Mouse (Mus musculus): Measurements from ENCODE around the gene Pgf. TPM values are rescaled to one million over a fixed set of nuclear protein-coding genes. Genes with fewer than 3 reads are reported as not detected.

Pgf gene
- polyA plus RNA-seq, 1 experiment from 2014 or later, result 9.0 TPM

DNA sequence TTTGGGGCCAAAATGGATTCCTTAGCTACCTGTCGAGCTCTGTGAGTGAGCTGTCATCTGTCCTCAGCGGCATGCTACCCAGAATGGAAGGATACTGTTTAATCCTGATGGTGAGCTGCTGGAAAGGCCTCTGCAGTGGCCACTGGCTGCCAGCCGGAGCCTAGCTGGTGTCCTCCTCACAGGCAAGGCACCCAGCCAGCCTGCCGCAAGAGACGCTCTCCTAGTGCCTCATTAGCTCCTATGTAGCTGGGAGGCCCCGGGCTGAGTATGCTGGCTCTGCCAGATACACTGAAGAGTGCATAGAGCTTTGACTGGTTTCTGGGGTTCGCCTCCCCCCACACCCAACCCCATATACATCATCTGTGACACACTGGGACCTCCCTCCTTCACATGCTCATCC, 3.6 kb downstream of the Pgf start:
- Histone ChIP-seq H3K36me3 (ENCODE audit: control insufficient read depth, insufficient read depth, low read length) (no peaks in the 10 kb centered on the region), H3K4me2 (peak overlapping the region; percentile 4; the same call in 1 of the 2 replicates), H3K4me3 (ENCODE audit: low read depth, low read length) (no peak overlapping the region), H3K9ac (ENCODE audit: low read depth, low read length) (no peak overlapping the region), H3K9me3 (replicated peaks; ENCODE audit: control insufficient read depth, low read length) (no peaks in the 10 kb centered on the region), H3K27me3 (ENCODE audit: control insufficient read depth, insufficient read depth, low read length) (no peaks in the 10 kb centered on the region), H3K27ac (ENCODE audit: low read depth, low read length) (no peak overlapping the region), H3K4me1 (ENCODE audit: control insufficient read depth, insufficient read depth, low read length) (peaks cover 42% of the 10 kb centered on the region)
- whole genome bisulfite sequencing (ENCODE audit: insufficient replicate concordance), result 66% methylated on average over 7 of the region's 7 CpGs
- no peak for ATAC-seq (replicated peaks; ENCODE audit: insufficient number of reproducible peaks, low FRiP score, low TSS enrichment)

DNA sequence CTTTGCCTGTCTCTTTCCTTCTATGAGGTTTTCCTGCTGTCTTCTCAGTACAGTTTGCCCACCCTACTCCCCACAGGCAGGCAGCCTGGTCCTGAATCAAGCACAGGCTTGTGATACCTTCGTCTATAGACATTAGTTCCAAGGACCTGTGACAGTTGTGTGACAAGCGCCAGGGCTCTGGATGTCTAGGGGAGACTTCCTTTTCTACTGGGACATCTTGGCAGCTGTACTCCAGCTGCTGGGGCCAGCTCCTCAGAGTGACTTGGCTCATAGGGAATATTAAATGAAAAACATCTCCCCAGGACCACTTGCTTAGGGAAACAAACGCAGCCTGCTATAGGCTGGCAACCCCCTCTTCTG, 6.7 kb downstream of the Pgf start:
- WGBS (ENCODE audit: insufficient replicate concordance), result 68% methylated on average over 3 of the region's 3 CpGs

DNA sequence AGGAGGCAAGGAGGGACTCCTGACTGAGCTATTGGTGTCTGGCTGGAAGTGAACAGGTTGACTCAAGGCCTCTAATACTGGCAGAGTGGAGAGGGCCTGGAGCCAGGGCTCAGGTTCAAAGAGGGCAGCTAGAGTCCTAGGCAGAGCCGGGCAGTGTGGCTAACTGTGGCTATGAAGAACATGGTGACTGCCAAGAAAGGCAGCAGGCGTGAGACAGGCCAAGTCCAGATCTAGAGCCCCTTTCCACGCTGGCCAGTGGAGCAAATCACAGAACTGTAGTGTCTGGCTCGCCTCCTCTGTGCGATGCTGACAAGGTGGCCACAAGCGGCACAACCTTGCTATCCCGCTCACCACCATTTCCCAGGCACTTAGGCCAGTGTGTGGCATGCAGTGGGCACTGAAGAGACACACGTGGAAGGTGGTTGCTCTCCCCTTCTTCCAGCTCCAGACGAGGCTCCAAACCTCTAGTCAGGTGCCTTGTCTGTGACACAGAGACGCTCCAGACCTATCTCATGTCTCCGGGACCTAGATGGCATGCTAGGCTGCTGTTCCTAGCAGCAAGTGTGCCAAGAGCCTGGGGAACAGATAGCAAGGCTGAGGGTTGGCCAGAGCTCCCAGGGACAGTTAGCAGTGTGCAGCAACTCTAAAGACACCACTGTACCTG, 7.2 kb downstream of the Pgf start:
- Histone ChIP-seq H3K9me3 (replicated peaks; ENCODE audit: control insufficient read depth, low read length) (no peaks in the 10 kb centered on the region), H3K27ac (ENCODE audit: low read depth, low read length) (no peak overlapping the region), H3K4me1 (ENCODE audit: control insufficient read depth, insufficient read depth, low read length) (peaks cover 18% of the 10 kb centered on the region), H3K36me3 (ENCODE audit: control insufficient read depth, insufficient read depth, low read length) (no peaks in the 10 kb centered on the region), H3K9ac (ENCODE audit: low read depth, low read length) (no peak overlapping the region), H3K4me3 (ENCODE audit: low read depth, low read length) (no peak overlapping the region), H3K4me2 (no peak overlapping the region), H3K27me3 (ENCODE audit: control insufficient read depth, insufficient read depth, low read length) (no peaks in the 10 kb centered on the region)
- ATAC-seq (replicated peaks; ENCODE audit: insufficient number of reproducible peaks, low FRiP score, low TSS enrichment), result no peak
- 74% methylated on average over 11 of the region's 11 CpGs for whole genome bisulfite sequencing (ENCODE audit: insufficient replicate concordance)

More for the DNA sequence above, 6.7 kb downstream of the Pgf start:
- Histone ChIP-seq H3K27me3 (ENCODE audit: control insufficient read depth, insufficient read depth, low read length) (no peaks in the 10 kb centered on the region), H3K9ac (ENCODE audit: low read depth, low read length) (no peak overlapping the region), H3K27ac (ENCODE audit: low read depth, low read length) (no peak overlapping the region), H3K4me3 (ENCODE audit: low read depth, low read length) (no peak overlapping the region), H3K9me3 (replicated peaks; ENCODE audit: control insufficient read depth, low read length) (no peaks in the 10 kb centered on the region), H3K36me3 (ENCODE audit: control insufficient read depth, insufficient read depth, low read length) (no peaks in the 10 kb centered on the region), H3K4me1 (ENCODE audit: control insufficient read depth, insufficient read depth, low read length) (peaks cover 23% of the 10 kb centered on the region), H3K4me2 (no peak overlapping the region)
- no peak for ATAC-seq (replicated peaks; ENCODE audit: insufficient number of reproducible peaks, low FRiP score, low TSS enrichment)

DNA sequence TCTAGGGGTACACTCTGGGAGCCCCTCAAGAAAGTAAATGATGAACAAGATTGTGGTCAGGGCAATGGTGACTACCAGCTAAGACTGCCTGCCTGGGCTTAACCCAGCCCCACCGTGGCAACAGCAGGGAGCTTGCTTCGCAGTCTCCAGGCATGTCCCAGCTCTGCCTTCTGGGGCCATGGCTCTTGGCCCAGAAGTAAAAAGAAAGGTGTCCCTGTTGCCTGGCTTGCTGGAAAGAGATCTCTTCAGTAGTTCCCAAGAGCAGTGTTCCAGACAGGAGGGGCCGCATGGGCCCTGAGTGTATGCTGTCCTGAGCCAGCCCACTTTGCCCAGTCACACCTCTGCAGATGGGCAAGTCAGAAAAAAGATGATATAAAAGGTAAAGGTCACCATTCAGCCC, 7.7 kb downstream of the Pgf start:
- peaks cover 13% of the 10 kb centered on the region; the same call in 1 of the 2 replicates for H3K4me1 ChIP-seq (ENCODE audit: control insufficient read depth, insufficient read depth, low read length)
- no peak for ATAC-seq (replicated peaks; ENCODE audit: insufficient number of reproducible peaks, low FRiP score, low TSS enrichment)
- H3K9me3 ChIP-seq (replicated peaks; ENCODE audit: control insufficient read depth, low read length), result no peaks in the 10 kb centered on the region
- H3K36me3 ChIP-seq (ENCODE audit: control insufficient read depth, insufficient read depth, low read length), result no peaks in the 10 kb centered on the region
- H3K4me2 ChIP-seq, result peak overlapping the region; percentile 48; the same call in 1 of the 2 replicates
- 58% methylated on average over 3 of the region's 3 CpGs for WGBS (ENCODE audit: insufficient replicate concordance)
- no peaks in the 10 kb centered on the region for H3K27me3 ChIP-seq (ENCODE audit: control insufficient read depth, insufficient read depth, low read length)
- H3K4me3 ChIP-seq (ENCODE audit: low read depth, low read length), result no peak overlapping the region
- H3K9ac ChIP-seq (ENCODE audit: low read depth, low read length), result peak overlapping the region; percentile 24; the same call in 1 of the 2 replicates
- no peak overlapping the region for H3K27ac ChIP-seq (ENCODE audit: low read depth, low read length)

DNA sequence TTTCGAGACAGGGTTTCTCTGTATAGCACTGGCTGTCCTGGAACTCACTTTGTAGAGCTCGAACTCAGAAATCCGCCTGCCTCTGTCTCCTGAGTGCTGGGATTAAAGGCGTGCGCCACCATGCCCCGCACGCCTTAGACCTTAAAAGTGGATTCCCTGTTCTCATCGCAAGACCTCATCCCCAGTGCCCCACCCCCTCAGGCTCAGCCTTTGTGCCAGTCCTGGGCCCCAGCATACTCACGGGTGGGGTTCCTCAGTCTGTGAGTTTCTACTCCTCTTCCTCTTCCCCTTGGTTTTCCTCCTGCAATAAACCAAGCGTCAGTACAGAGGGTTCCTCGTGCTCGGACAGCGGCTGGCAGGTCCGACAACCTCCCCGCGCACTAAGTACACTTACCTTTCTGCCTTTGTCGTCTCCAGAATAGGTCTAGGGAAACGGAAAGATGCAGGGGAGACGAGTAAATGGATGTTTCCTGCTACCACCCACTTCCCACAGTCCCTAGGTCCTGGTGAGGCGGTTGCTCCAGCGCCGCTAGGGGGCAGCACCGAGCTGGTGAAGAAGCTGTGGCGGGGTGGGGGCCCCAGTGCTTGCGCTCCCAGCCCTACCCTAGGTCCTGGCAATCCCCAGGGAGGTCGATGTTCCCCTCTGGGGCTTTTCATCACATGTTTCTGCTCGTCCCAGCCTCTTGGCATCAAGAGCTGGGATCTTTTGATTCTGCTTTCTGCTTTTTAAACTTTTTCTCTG, 8.3 kb downstream of the Pgf start:
- peaks cover 10% of the 10 kb centered on the region; the same call in 1 of the 2 replicates for H3K4me1 ChIP-seq (ENCODE audit: control insufficient read depth, insufficient read depth, low read length)
- H3K9me3 ChIP-seq (replicated peaks; ENCODE audit: control insufficient read depth, low read length), result no peaks in the 10 kb centered on the region
- H3K9ac ChIP-seq (ENCODE audit: low read depth, low read length), result peak overlapping the region; percentile 24; the same call in 1 of the 2 replicates
- 25% methylated on average over 27 of the region's 27 CpGs for WGBS (ENCODE audit: insufficient replicate concordance)
- H3K4me2 ChIP-seq, result peak overlapping the region; percentile 48
- ATAC-seq (replicated peaks; ENCODE audit: insufficient number of reproducible peaks, low FRiP score, low TSS enrichment), result no peak
- H3K4me3 ChIP-seq (ENCODE audit: low read depth, low read length), result no peak overlapping the region
- H3K27ac ChIP-seq (ENCODE audit: low read depth, low read length), result no peak overlapping the region
- H3K27me3 ChIP-seq (ENCODE audit: control insufficient read depth, insufficient read depth, low read length), result no peaks in the 10 kb centered on the region
- no peaks in the 10 kb centered on the region for H3K36me3 ChIP-seq (ENCODE audit: control insufficient read depth, insufficient read depth, low read length)

DNA sequence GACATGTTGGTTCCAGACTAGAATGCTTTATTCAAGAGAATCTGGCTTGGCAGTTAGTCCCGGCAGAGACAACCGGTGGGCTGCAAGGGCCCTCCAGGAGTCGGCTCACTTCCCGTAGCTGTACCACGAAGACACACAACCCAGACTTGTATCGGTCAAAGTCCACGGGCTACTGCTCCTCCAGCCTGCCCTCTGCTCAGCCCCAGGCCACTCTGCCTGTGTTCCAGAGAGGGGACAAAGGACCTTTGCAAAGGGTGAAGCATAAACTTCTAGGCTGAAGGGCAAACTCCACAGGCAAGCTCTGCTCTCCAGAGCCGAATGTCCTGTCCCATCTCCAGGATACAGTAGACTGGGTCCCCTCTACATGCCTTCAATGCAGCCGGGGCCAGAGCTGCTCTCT, 11.0 kb downstream of the Pgf start:
- Histone ChIP-seq H3K4me2 (no peak overlapping the region), H3K9ac (ENCODE audit: low read depth, low read length) (no peak overlapping the region), H3K9me3 (replicated peaks; ENCODE audit: control insufficient read depth, low read length) (no peaks in the 10 kb centered on the region), H3K4me3 (ENCODE audit: low read depth, low read length) (no peak overlapping the region), H3K4me1 (ENCODE audit: control insufficient read depth, insufficient read depth, low read length) (no peaks in the 10 kb centered on the region), H3K27ac (ENCODE audit: low read depth, low read length) (no peak overlapping the region), H3K36me3 (ENCODE audit: control insufficient read depth, insufficient read depth, low read length) (no peaks in the 10 kb centered on the region), H3K27me3 (ENCODE audit: control insufficient read depth, insufficient read depth, low read length) (no peaks in the 10 kb centered on the region)
- ATAC-seq (replicated peaks; ENCODE audit: insufficient number of reproducible peaks, low FRiP score, low TSS enrichment), result no peak
- WGBS (ENCODE audit: insufficient replicate concordance), result 88% methylated on average over 9 of the region's 9 CpGs

DNA sequence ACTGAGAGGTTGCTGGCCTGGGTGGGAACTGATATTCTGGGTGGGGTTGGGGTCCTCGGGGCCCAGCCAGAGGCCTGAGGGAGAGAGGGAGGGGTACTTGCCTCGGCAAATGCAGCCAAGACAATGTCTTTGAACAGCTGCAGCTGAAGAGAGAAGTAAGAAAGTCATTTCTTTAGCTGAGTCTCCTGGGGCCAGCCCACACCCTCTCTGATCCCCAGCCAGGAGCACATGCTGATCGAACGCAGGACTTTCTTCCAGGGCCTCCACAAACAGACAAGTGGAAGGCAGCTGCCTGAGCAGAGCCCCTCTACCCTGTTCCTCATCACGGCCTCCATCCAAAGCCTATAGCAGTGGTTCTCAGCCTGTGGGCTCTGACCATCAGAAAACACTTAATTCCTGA, 12.6 kb downstream of the Pgf start:
- H3K36me3 ChIP-seq (ENCODE audit: control insufficient read depth, insufficient read depth, low read length), result no peaks in the 10 kb centered on the region
- no peak overlapping the region for H3K4me3 ChIP-seq (ENCODE audit: low read depth, low read length)
- H3K27ac ChIP-seq (ENCODE audit: low read depth, low read length), result no peak overlapping the region
- no peak for ATAC-seq (replicated peaks; ENCODE audit: insufficient number of reproducible peaks, low FRiP score, low TSS enrichment)
- no peaks in the 10 kb centered on the region for H3K4me1 ChIP-seq (ENCODE audit: control insufficient read depth, insufficient read depth, low read length)
- 83% methylated on average over 5 of the region's 5 CpGs for WGBS (ENCODE audit: insufficient replicate concordance)
- no peaks in the 10 kb centered on the region for H3K27me3 ChIP-seq (ENCODE audit: control insufficient read depth, insufficient read depth, low read length)
- no peaks in the 10 kb centered on the region for H3K9me3 ChIP-seq (replicated peaks; ENCODE audit: control insufficient read depth, low read length)
- no peak overlapping the region for H3K9ac ChIP-seq (ENCODE audit: low read depth, low read length)
- no peak overlapping the region for H3K4me2 ChIP-seq

DNA sequence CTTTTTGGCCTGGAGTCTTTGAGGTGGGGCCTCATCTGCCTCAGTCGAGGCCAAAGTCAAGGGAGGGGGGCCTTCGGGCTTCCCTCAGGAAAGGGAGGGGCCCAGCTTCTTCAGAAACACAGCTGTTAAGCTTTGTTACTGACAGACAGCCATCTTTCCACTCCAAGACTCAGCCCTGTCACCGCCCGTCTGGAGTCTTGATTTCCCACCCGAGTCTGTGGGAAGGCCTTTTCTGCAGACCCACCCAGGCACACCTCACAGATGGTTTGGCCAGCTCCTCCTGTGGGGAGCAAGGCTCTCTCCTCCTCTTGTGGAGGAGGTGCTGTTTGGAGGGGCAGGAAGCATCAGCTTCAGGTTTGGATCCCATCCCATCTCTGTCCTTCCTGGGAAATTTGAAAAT, 18.0 kb downstream of the Pgf start:
- ATAC-seq (replicated peaks; ENCODE audit: insufficient number of reproducible peaks, low FRiP score, low TSS enrichment), result no peak
- H3K36me3 ChIP-seq (ENCODE audit: control insufficient read depth, insufficient read depth, low read length), result no peaks in the 10 kb centered on the region
- WGBS (ENCODE audit: insufficient replicate concordance), result 73% methylated on average over 5 of the region's 5 CpGs
- no peaks in the 10 kb centered on the region for H3K27me3 ChIP-seq (ENCODE audit: control insufficient read depth, insufficient read depth, low read length)
- no peak overlapping the region for H3K4me2 ChIP-seq
- no peaks in the 10 kb centered on the region for H3K4me1 ChIP-seq (ENCODE audit: control insufficient read depth, insufficient read depth, low read length)
- no peak overlapping the region for H3K27ac ChIP-seq (ENCODE audit: low read depth, low read length)
- H3K9ac ChIP-seq (ENCODE audit: low read depth, low read length), result no peak overlapping the region
- H3K9me3 ChIP-seq (replicated peaks; ENCODE audit: control insufficient read depth, low read length), result no peaks in the 10 kb centered on the region
- H3K4me3 ChIP-seq (ENCODE audit: low read depth, low read length), result no peak overlapping the region

DNA sequence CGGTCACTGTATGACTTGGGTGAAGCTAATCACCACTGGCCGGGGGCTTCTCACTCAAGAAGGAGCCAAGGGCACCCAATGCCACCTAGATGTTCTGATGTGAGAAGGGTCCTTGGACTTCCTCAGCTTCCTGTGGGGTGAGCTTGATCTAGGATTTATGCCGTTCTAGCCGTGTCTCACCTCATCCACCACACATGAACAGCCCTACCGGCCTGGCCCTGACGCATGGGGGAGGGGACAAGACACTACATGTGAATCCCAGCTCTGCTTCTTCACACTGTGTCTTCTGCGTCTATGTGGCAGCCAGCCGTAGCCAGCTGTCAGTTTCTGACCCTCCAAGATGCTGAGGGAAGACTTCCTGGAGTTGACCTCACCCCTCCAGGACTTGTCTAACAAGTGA, 18.8 kb downstream of the Pgf start:
- H3K36me3 ChIP-seq (ENCODE audit: control insufficient read depth, insufficient read depth, low read length), result no peaks in the 10 kb centered on the region
- no peak for ATAC-seq (replicated peaks; ENCODE audit: insufficient number of reproducible peaks, low FRiP score, low TSS enrichment)
- no peaks in the 10 kb centered on the region for H3K4me1 ChIP-seq (ENCODE audit: control insufficient read depth, insufficient read depth, low read length)
- no peak overlapping the region for H3K9ac ChIP-seq (ENCODE audit: low read depth, low read length)
- H3K9me3 ChIP-seq (replicated peaks; ENCODE audit: control insufficient read depth, low read length), result no peaks in the 10 kb centered on the region
- H3K27me3 ChIP-seq (ENCODE audit: control insufficient read depth, insufficient read depth, low read length), result no peaks in the 10 kb centered on the region
- WGBS (ENCODE audit: insufficient replicate concordance), result 81% methylated on average over 8 of the region's 8 CpGs
- no peak overlapping the region for H3K4me3 ChIP-seq (ENCODE audit: low read depth, low read length)
- no peak overlapping the region for H3K27ac ChIP-seq (ENCODE audit: low read depth, low read length)
- no peak overlapping the region for H3K4me2 ChIP-seq

All from heart, embryonic 11.5 days (tissue).